Mouse (Mus musculus) lung, embryonic 14.5 days (tissue): ENCODE results near the gene Pak6. TPM values are rescaled to one million over a fixed set of nuclear protein-coding genes. Genes with fewer than 3 reads are reported as not detected.

Source experiments
- ATAC-seq: fragments of 200-750 bp; cut with Nextera tagmentation; 2 replicates; pipeline ENCODE4 v1.8.0; 2017; ENCODE audit warnings: mild to moderate bottlenecking, moderate TSS enrichment, moderate library complexity; ENCODE audit not compliant: insufficient read depth
- DNase-seq: peaks from one replicate; pipeline ENCODE4 v3.0.0-alpha.2; 2015
- H3K27ac ChIP-seq: fragments of 300-500 bp; sonication (generic); 2 replicates; pipeline ENCODE4 v1.5.1; 2014; ENCODE audit warnings: low read depth, mild to moderate bottlenecking, moderate library complexity
- H3K27me3 ChIP-seq: fragments of 300-500 bp; sonication (generic); 2 replicates; pipeline ENCODE4 v1.6.1; 2014; ENCODE audit warnings: low read length, control low read depth; ENCODE audit not compliant: insufficient read depth
- H3K36me3 ChIP-seq: fragments of 300-500 bp; sonication (generic); 2 replicates; pipeline ENCODE4 v1.6.1; 2014; ENCODE audit warnings: control low read depth; ENCODE audit not compliant: insufficient read depth
- H3K4me1 ChIP-seq: fragments of 300-500 bp; sonication (generic); 2 replicates; pipeline ENCODE4 v1.6.1; 2014; ENCODE audit warnings: antibody characterized with exemption, control low read depth; ENCODE audit not compliant: insufficient read depth
- H3K4me2 ChIP-seq: fragments of 300-500 bp; sonication (generic); 2 replicates; pipeline ENCODE4 v1.6.1; 2014; ENCODE audit warnings: mild to moderate bottlenecking
- H3K4me3 ChIP-seq: fragments of 300-500 bp; sonication (generic); 2 replicates; pipeline ENCODE4 v1.5.1; 2014; ENCODE audit warnings: low read depth, low read length
- H3K9ac ChIP-seq: fragments of 300-500 bp; sonication (generic); 2 replicates; pipeline ENCODE4 v1.6.1; 2014
- H3K9me3 ChIP-seq: fragments of 300-500 bp; sonication (generic); 2 replicates; pipeline ENCODE4 v1.6.1; 2016; ENCODE audit warnings: low read depth, low read length, control low read depth
- CTCF ChIP-seq: IDR thresholded peaks from 2 replicates; pipeline ENCODE4 v1.5.1; 2016; ENCODE audit warnings: antibody characterized with exemption, low read depth
- WGBS: fragments of 180-500 bp; shearing (Covaris S2); extraction: QIAGEN DNeasy Blood & Tissue Kit; methylation state at CpG from one replicate; pipeline ENCODE4 v1.1.7; 2014; 5-methylcytosine and 5-hydroxymethylcytosine counted together
- polyA plus RNA-seq: library from polyadenylated mRNA; unstranded; fragments of >200 nt; fragmentation: Nextera tagmentation; extraction: Ambion mirVana; gene quantifications from 2 replicates; pipeline ENCODE4 v1.2.1, GENCODE M21; 2014

The Pak6 gene
- polyA plus RNA-seq, 1 experiment from 2014 or later: 0.95 TPM

DNA sequence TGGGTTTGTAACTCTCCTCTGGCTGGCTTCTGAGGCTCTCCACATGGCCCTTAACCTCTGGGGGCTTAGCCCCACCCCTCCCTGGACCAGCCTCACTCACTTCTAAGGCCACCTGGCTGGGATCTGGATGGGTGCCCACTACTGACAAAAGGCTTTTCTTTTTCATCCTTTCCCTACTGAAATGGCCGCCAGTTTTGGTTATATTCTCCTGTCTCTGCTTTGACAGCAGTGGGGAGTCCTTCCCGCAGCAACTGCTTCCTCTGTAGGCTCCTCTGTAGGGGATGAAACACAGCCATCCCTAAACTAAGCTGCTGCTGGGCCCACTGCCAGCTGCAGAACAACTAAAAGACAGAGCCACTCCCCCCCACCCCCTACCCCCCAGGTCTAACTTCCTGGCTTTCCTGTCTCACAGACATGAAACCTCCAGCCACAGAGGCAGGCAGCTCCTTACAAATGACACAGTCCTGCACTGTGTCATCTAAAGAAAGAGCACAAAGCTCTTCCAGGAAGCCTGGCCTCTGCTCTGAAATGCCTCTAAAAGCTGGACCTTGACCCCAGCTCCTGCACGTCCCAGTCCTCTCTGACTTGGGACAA lies 6.3 kb upstream of the Pak6 start:
- WGBS: 23% methylated on average over 3 of the region's 3 CpGs
- Histone ChIP-seq H3K27me3 (peaks cover under 1% of the 10 kb centered on the region; the same call in 1 of the 2 replicates), H3K4me2 (no peak overlapping the region), H3K36me3 (no peaks in the 10 kb centered on the region), H3K4me3 (no peak overlapping the region), H3K9ac (peak overlapping the region; percentile 9; the same call in 1 of the 2 replicates), H3K9me3 (no peaks in the 10 kb centered on the region), H3K4me1 (peaks cover 16% of the 10 kb centered on the region), H3K27ac (peak overlapping the region; percentile 54; the same call in 1 of the 2 replicates)
- TF ChIP-seq CTCF: no peak
- DNase-seq (peak; percentile 73), ATAC-seq (peak; percentile 40; the same call in 1 of the 2 replicates)

DNA sequence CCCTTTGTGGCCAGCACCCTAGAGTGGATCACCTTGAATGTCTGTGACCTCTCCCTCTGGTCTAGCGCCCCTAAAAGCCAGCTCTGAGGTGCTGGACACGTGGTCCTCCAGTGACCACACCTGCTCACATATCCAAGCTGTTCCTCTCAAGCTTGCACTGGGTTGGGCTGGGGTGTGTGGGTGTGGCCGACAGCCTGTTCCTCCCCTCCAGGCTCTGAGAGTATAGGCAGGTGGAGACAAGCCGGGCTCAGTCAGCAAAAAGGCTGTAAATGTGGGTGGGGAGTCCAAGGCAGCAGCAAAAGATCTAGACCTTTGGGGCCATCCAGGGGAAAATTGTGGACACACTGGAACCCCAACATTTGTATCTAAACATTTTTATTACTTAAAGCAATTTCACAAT lies 4.6 kb upstream of the Pak6 start:
- Histone ChIP-seq H3K9ac (no peak overlapping the region), H3K27ac (peak overlapping the region; percentile 60; the same call in 1 of the 2 replicates), H3K36me3 (no peaks in the 10 kb centered on the region), H3K4me1 (peaks cover 16% of the 10 kb centered on the region), H3K4me3 (no peak overlapping the region), H3K27me3 (peaks cover 15% of the 10 kb centered on the region), H3K9me3 (no peaks in the 10 kb centered on the region), H3K4me2 (peak overlapping the region; percentile 64; the same call in 1 of the 2 replicates)
- ATAC-seq: peak; percentile 47
- no peak for DNase-seq
- WGBS: 40% methylated on average over 4 of the region's 4 CpGs
- no peak for TF ChIP-seq CTCF

DNA sequence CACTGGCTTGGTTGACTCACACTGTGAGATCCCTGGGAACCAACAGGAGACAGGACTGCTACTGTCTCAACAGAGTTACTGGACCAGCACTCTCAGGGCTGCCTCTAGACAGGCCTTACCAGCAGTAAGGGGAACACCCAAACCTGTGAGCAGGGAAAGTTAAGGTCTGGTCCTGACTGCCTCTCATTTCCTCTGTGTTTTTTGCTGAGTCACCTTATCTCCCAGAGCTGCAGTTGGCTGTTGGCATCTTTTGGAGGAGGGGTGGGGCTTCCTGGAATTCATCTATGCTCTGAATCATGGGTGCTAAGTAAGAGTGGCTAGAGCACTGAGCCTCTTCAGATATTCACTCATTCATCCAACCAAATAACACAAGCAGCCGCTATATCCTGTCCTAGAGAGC lies 4.0 kb upstream of the Pak6 start:
- H3K9ac ChIP-seq: no peak overlapping the region; the same call in 1 of the 2 replicates
- 58% methylated on average over 1 of the region's 1 CpGs for WGBS
- H3K27me3 ChIP-seq: peaks cover 21% of the 10 kb centered on the region
- peak; percentile 54 for DNase-seq
- H3K9me3 ChIP-seq: no peaks in the 10 kb centered on the region
- H3K4me2 ChIP-seq: peak overlapping the region; percentile 64
- no peak overlapping the region for H3K4me3 ChIP-seq
- H3K4me1 ChIP-seq: peaks cover 16% of the 10 kb centered on the region
- peak; percentile 18 for ATAC-seq
- TF ChIP-seq CTCF: no peak
- H3K36me3 ChIP-seq: no peaks in the 10 kb centered on the region
- peak overlapping the region; percentile 60; the same call in 1 of the 2 replicates for H3K27ac ChIP-seq

DNA sequence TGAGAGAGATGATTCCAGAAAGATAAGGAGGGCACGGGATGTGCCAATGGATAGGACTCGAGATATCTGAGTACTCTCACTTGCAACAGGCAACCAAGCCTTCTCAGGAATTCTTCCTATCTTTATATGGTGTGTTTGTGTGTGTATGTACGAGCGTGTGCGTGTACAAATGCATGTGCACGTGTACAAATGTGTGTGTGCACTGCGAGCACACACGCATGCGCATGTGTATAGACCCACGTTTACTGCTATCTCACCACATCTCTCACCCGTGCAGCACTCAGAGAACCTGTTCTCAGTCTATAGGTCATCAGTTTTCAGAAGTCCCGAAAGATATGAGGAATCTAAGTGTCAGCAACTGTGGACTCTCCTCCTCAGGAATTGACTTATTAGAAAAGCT lies 3.6 kb upstream of the Pak6 start:
- no peak for TF ChIP-seq CTCF
- Histone ChIP-seq H3K27me3 (peaks cover 21% of the 10 kb centered on the region), H3K36me3 (no peaks in the 10 kb centered on the region), H3K9ac (peak overlapping the region; percentile 40), H3K4me3 (peak overlapping the region; percentile 39; the same call in 1 of the 2 replicates), H3K27ac (peak overlapping the region; percentile 60; the same call in 1 of the 2 replicates), H3K4me2 (peak overlapping the region; percentile 64), H3K9me3 (no peaks in the 10 kb centered on the region), H3K4me1 (peaks cover 16% of the 10 kb centered on the region)
- DNase-seq (no peak), ATAC-seq (no peak)
- WGBS: 70% methylated on average over 12 of the region's 12 CpGs

DNA sequence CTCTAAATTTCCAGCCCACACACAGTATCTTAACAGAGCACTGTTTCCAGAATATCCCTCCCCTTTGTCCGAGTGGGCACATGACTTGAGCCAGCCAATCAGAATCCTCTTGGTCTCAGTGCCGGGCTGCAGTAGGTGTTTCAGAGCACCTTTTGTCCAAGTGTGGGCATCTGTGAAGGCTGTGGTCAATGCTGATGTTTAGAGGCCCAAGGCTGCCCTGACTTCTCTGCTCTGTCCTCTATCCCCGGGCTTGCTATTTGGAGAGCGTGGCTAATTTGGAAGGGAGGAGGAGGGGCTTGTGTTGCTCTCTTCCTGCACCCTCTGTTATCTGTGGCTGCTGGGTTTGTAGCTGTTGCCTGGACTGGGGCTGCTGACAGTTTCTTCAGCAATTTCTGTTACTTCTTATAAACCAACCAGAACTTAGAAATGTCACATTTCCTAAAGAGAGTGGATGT lies 3.1 kb upstream of the Pak6 start:
- H3K4me1 ChIP-seq: peaks cover 16% of the 10 kb centered on the region
- no peaks in the 10 kb centered on the region for H3K36me3 ChIP-seq
- peak overlapping the region; percentile 39 for H3K4me3 ChIP-seq
- DNase-seq: peak; percentile 80
- peak; percentile 81 for ATAC-seq
- no peak for TF ChIP-seq CTCF
- no peaks in the 10 kb centered on the region for H3K9me3 ChIP-seq
- H3K27ac ChIP-seq: 0 out of 2 replicates have a peak overlapping the region, but pooled peaks have one; percentile 60
- peak overlapping the region; percentile 64 for H3K4me2 ChIP-seq
- peak overlapping the region; percentile 40 for H3K9ac ChIP-seq
- WGBS: 0% methylated on average over 4 of the region's 4 CpGs
- peaks cover 21% of the 10 kb centered on the region for H3K27me3 ChIP-seq

DNA sequence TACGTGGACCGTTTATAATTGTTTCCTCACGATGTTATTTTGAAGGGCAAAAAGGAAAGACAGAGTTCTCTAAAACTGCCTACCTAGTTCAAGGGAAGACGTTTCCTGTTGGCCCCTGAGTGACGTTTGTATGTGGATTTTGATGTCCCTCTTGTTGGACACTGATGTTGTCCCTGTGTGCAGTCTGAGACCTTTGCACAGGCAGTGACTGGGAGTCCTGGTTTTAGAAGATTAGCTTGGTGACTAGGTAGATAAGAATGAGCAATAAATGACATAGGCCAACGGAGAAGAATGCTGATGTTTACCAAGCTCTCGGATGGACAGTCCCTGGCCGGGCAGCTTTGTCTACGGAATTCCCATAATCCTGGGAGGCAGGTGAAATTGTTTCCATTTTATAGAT lies 1.2 kb upstream of the Pak6 start:
- H3K27me3 ChIP-seq: peaks cover 21% of the 10 kb centered on the region
- H3K36me3 ChIP-seq: no peaks in the 10 kb centered on the region
- no peaks in the 10 kb centered on the region for H3K9me3 ChIP-seq
- H3K4me3 ChIP-seq: no peak overlapping the region
- ATAC-seq (no peak), DNase-seq (no peak)
- no peak overlapping the region for H3K4me2 ChIP-seq
- WGBS: 65% methylated on average over 9 of the region's 9 CpGs
- H3K27ac ChIP-seq: no peak overlapping the region
- TF ChIP-seq CTCF: no peak
- H3K4me1 ChIP-seq: peaks cover 9% of the 10 kb centered on the region; the same call in 1 of the 2 replicates
- H3K9ac ChIP-seq: no peak overlapping the region
